Mouse (Mus musculus) cerebral cortex, adult 2 months (tissue): ENCODE data around the gene Prss37.

Experiments used
- WGBS: fragments of 180-500 bp; shearing (Covaris S2); methylation state at CpG from one replicate; pipeline ENCODE4 v1.1.7; 2018; 5-methylcytosine and 5-hydroxymethylcytosine counted together

Gene Prss37

GRCm38 (mm10) chr6:40519408-40519807 lies at the start of gene Prss37:
Gene Prss37 (minus strand): TSS chr6:40519508.
- WGBS, result 83% methylated on average over 1 of the region's 1 CpGs

- 77% methylated on average over 2 of the region's 2 CpGs for WGBS
Measured at GRCm38 (mm10) chr6:40554950-40555349, 35.6 kb upstream of the Prss37 start, which contains the start of gene Olfr461. Gene Olfr461 (minus strand): TSS chr6:40555050.

- 75% methylated on average over 10 of the region's 10 CpGs for WGBS
Measured at GRCm38 (mm10) chr6:40544690-40545089, 25.4 kb upstream of the Prss37 start.

- WGBS, result 76% methylated on average over 3 of the region's 3 CpGs
Measured at GRCm38 (mm10) chr6:40493229-40493628, 26.1 kb downstream of the Prss37 start, which contains the start of gene Tas2r108. Gene Tas2r108 (plus strand): TSS chr6:40493529.

GRCm38 (mm10) chr6:40490933-40491332 lies 28.4 kb downstream of the Prss37 start, which contains the start of gene Tas2r137:
Gene Tas2r137 (plus strand): TSS chr6:40491233.

GRCm38 (mm10) chr6:40482318-40482717 lies 37.0 kb downstream of the Prss37 start:
- 70% methylated on average over 5 of the region's 5 CpGs for WGBS

GRCm38 (mm10) chr6:40479705-40480104 lies 39.6 kb downstream of the Prss37 start:
- 85% methylated on average over 1 of the region's 1 CpGs for WGBS

- WGBS, result 91% methylated on average over 4 of the region's 4 CpGs
Measured at GRCm38 (mm10) chr6:40476132-40476531, 43.2 kb downstream of the Prss37 start.

- under 1% methylated on average over 7 of the region's 7 CpGs for WGBS
Measured at GRCm38 (mm10) chr6:40471720-40472010, 47.6 kb downstream of the Prss37 start.

- WGBS, result under 1% methylated on average over 54 of the region's 54 CpGs
Measured at GRCm38 (mm10) chr6:40470916-40471719, 48.2 kb downstream of the Prss37 start, which contains the start of gene Ssbp1. Gene Ssbp1 (plus strand): TSS chr6:40471352.

GRCm38 (mm10) chr6:40465710-40466109 lies 53.6 kb downstream of the Prss37 start:
- 40% methylated on average over 6 of the region's 6 CpGs for WGBS
